Mouse (Mus musculus) urinary bladder, postnatal 25 days (tissue): ENCODE data around the gene Arl5c.
A peak's percentile ranks its signal among the peaks of the same experiment; 100 is the strongest.
"Not testable (repeated sequence)": the region's sequence is repeated elsewhere in the genome, so short reads cannot be mapped to it uniquely, and the experiment has no call there.

Experiments used
- DNase-seq: peaks from one replicate; pipeline ENCODE4 v3.0.0; 2022; ENCODE audit warnings: low spot score

The Arl5c gene

DNA sequence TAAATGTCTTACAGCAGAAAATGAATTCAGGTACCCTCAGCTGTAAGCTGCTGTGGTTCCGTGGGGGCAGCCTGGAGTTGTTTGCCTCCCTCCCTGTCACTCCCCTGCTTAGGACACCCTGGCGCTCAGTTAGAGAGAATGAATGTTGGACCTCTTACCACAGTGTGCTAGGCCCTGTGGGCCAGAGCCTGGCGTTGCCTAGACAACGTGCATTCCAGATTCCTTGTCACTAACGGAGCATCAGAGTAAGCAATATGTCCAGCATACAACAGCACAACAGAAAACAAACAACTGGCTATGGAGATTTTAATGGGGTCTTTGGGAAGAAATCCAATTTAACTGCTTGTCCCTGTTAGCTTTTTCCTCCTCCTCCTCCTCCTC is 36.7 kb downstream of the Arl5c start:
- no peak for DNase-seq

DNA sequence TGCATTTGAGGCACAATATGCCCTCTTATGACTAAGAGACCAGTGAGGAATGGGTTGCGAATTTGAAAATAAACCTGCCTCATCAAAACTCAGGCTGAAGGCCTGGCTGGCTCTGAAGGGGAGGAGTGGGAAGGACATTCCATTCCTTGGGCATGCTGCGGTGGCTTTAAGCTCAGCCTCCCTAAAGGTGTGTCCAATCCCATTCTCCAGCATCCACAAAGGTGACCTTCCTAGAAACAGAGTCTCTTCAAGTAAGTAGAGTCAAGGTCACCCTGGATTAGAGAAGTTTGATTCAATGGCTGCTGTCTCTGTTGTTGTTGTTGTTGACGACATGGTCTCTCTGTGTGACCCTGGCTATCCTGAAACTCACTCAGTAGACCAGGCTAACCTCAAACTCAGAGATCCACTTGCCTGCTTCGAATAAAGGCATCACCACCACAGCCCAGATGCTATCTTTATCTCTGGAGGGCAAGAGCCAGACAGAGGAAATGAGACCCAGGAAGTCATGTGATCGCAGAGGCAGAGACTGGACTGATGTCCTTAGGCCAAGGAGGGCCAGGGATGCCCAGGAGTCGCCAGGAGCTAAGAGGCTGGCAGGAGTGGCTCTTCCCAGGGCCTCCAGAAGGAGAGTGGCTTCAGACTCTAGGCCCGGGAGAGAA is 37.2 kb downstream of the Arl5c start:
- no peak for DNase-seq

DNA sequence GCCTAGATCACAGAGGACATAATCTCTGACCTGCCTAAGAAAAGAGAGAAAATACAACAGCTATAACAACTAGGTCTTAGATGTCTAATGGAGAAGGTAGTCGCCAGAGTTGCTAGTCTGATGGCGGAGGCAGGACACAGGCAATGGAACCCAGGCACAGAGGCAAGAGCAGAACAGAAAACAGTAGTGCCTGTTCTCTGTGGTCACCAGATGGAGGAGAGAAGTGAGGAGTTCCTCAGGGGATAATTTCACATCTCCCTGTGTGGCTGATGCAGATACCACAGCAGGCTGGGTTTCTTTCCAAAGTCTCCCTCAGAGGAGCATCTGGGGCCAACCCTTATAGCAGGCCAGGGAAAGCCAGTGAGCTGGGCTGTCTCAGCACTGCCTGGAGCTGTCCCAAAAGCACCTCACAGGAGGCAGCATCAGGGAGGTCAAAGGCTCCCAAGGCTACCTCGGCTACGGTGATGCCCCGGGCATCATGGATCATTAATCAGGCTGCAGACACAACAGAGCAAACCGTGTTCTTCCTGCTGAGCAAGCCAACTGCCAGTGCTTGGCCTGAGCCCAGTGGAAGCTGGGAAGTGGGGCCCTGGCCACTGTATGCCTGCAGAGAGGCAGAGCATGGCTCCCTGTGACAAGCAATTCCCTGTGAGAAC is 38.9 kb downstream of the Arl5c start:
- DNase-seq: no peak

DNA sequence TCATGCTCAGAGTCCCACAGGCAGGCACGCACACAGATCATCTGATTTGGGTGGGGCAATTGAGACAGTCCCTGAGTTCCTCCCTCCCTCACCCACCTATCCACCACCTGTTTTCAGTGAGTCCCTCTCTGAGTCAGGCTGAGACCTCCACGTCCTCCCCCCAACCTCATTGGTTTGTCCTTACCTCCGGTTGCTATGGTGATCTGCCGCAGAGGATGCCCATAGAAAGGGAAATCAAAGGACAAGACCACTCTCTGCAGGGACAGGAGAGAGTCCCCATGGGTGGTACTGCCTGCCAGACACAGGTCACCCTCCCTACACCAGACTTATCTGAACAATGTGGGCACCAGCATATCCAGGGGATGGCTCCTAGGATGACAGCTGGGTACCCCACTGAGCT is 40.1 kb downstream of the Arl5c start:
- DNase-seq: no peak

DNA sequence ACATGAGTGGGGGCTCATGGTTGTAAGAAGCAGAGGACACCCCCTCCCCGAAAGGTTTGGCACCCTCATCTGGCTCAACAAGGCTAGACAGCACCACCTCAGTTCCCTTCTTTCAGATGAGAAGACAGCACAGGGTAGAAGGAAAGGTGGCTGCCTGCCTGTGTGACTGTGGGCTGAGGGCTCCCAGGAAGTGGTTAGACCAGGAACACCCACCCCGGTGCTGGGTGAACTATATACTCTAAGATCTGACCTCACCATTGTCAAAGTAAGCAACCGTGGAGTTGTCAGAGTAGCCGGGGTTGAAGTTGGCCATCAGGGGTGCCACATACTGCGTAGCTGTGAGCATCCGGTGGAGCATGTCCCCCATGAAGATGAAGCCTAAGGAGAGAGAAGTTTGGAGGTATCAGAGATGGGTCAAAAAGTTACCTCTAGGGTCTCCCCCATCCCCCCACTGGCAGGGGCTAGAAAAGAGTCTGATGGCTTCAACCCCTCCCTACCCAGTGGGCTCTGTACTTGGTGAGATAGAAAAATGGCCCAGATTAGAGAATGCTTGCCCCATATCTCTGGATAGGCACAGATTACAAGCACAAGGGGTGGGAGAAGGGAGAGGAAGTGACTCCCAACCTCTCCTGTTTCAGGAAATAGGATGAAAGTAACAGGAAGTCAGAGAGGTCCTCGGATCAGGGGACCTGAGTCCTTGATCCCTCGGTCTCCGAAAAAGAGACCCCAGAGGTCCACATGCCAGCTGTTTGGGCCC is 40.7 kb downstream of the Arl5c start:
- DNase-seq: no peak

DNA sequence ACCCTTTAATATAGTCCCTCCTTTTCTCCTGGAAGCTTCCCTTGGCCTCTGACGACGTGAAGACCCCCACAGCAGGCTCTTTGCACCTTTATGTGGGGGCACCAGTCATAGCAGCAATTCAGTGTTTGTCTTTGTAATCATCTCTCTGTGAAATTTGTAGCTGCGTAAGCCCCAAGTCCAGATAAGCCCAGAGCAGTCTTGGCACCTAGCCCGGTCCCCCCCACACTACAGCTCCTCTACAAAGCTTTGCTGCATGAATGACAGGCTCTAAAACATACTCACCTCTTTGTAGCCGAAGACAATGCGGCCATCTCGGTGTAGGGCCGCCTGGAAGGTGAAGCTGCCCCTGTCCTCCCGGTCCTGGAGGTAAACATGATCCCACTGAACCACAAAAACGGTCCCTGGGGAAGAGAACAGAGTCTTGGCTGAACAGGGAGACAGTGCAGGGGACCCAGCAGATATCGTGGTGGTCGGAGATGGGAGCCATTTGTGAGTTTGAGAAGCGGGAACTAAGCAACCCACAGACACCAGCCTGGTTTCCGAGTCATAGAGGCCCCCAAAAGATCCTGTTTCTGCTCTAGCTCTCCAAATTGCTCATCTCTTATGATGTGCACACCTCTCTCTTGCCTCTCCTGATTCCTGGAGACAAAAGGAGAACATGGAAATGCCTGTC is 41.4 kb downstream of the Arl5c start:
- no peak for DNase-seq

DNA sequence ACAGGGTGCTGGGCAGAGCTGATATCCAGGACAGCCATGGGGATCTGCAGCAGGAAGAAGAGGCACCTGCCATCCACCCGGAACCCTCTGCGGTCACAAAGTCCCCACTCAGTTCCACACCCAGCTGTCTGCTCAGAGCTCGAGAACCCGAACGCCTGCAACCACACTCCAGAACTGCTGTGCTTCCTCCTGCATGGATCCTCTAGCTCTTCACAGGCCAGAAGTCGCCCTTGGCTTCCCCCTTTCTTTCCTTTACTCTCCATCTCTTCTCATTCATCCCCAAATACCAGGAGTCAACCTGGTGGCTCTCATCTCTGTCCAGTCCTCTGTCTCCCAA is 42.1 kb downstream of the Arl5c start:
- DNase-seq: no peak

DNA sequence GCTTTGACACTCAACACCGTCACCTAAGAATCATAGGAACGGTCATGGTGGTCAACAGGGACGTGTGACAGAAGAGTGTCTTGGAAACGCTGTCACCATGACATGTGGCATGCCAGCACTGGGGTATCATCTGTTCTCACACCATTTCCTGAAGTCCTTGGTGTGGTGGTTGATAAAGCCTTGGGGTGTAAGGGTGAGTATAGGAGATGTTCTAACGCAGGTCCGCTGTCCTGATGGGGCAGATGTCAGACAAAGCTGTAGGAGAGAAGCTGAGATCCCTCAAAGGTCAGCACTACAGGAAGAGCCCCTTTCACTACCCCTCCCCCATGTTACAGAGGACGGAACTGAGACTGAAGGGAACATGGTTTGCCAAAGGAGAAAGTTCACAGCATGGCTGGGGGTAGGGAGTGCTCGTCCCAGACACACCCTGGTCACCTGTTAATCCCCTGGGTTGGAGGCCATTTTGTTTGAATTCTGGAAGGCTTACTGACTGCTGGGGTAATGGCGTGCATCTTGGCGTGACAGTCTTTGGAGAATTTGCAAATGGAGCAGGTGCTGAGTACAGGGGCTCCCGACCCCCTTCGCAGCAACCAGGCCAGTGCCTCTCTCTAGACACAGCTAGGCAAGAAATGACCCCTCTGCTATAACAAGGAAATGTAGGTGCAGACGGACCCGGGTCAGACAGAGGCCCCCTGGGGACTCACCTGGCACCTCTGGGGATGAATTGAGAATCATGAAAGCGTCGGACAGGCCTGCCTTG is 42.6 kb downstream of the Arl5c start:
- DNase-seq: no peak

DNA sequence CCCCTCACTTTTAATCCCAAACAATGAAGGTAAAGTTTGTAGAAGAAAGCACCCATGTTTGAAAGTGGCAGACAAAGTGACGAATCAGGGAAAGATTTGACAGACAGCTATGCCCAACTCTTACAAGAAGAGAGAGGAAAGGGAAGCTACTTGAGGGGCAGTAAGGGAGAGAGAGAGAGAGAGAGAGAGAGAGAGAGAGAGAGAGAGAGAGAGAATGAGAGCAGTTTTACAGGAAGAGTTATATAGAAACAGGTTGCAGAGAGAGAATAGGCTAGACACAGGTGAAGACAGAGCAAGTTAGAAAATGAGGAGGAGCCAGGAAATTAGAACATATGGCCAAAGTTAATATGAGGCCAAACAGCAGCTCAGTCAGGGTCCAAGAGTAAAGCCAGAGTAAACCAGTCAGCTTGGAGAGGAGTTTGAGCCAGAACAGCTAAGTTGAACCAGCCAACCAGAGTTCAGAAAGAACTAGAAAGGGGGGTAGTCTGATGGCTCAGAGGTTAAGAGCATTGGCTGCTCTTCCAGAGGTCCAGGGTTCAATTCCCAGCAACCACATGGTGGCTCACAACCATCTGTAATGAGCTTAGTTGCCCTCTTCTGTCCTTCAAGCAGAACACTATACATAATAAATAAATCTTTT is 43.5 kb downstream of the Arl5c start:
- DNase-seq: no peak

DNA sequence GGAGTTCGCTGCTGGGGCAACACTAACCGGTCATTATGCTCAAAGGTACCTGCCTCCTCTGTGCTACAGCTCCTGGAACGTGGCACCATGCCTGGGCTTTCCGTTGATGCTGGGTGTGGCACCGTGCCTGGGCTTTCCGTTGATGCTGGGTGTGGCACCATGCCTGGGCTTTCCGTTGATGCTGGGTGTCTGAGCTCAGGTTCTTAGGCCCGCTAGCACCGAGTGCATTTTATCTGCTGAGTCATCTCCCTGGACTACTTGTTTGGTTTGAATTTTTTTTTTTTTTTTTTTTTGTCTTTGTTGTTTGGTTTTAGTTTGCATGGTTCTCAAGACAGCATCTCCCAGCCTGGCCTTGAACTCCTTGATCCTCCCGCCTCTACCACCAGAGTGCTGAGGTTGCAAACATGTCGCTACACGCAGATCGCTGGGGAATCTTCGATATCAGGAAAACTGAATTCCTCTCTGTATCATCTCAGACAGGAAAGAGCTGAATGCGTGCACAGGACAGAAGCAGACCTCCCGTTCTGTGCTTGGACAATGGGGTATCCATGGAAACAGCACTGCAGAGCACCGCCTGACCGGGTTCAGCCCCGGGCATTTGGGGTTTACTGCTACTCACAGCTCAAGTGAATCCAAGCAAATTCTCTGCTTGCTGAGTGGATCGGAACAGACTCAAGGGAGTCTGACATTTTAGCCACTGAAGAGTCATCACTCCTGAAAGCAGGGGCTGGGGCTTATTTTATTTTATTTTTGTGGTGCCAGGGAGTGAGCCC is 46.1 kb downstream of the Arl5c start:
- no peak for DNase-seq

DNA sequence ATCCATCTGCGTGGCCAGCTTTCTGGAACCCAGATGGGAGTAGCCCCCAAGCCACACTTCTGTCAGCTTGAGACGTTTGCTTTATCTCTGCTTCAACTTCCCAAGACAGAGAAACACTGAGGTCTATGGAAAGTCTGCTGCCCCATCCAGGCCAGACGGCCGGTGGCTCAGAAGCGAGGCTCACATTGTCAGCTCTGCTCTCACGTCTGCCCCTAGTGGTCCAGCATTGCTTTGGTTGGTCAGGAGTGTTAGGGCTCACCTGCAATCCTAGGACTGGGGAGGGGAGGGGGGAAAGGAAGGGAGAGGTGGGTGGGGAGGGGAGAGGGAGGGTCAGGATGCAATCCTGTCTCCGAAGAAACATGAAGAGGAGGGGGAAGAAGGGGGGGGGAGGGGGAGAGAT is 48.6 kb downstream of the Arl5c start:
- DNase-seq: peak; percentile 23

DNA sequence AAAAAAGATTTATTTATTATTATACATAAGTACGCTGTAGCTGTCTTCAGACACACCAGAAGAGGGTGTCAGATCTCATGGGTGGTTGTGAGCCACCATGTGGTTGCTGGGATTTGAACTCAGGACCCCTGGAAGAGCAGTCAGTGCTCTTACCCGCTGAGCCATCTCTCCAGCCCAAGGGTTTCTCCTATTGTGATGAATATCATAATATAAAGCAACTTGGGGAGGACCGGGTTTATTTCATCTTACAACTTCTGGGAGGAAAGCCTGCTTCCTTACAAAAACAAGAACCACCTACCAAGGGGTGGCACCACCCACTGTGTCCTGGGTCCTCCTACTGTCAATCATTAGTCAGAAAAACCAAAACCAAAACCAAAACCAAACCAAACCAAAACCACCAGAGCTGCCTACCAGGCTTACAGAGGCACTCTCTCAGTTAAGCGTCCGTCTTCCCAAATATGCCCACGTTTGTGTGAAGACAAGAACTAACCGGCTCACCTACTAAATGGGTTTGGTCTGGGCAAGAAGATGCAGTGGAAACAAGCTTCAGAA is 50.2 kb downstream of the Arl5c start:
- not testable (repeated sequence) for DNase-seq

DNA sequence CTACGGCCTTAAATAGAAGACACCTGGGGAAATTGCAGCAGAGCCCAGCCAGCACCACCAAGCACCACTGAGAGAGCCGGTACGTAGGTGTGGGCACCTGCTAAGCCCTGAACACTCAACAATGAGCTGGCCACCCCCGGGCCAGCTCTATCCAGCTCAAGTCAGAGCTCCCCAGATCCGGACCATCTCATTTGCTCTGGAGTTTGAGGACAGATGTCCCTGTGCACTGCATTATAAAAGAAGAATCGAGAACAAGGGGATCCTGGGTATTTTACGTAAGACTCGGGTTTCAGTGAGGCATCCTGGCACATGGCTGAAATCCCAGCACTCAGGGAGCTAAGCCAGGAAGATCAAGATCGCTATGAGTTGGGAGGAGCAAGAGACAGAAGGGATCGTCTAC is 51.0 kb downstream of the Arl5c start:
- DNase-seq: no peak

DNA sequence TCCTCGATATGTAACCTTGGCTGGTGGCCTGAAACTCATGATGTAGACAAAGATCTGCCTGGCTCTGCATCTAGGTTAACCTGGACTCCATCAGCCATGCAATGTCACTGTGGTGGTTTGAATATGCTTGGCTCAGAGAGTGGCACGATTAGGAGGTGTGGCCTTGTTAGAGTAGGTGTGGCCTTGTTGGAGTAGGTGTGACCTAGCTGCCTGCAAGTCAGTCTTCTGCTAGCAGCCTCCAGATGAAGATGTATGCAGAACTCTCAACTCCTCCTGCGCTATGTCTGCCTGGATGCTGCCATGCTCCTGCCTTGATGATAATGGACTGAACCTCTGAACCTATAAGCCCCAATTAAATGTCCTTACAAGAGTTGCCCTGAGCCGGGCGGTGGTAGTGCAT is 52.7 kb downstream of the Arl5c start:
- DNase-seq: no peak

DNA sequence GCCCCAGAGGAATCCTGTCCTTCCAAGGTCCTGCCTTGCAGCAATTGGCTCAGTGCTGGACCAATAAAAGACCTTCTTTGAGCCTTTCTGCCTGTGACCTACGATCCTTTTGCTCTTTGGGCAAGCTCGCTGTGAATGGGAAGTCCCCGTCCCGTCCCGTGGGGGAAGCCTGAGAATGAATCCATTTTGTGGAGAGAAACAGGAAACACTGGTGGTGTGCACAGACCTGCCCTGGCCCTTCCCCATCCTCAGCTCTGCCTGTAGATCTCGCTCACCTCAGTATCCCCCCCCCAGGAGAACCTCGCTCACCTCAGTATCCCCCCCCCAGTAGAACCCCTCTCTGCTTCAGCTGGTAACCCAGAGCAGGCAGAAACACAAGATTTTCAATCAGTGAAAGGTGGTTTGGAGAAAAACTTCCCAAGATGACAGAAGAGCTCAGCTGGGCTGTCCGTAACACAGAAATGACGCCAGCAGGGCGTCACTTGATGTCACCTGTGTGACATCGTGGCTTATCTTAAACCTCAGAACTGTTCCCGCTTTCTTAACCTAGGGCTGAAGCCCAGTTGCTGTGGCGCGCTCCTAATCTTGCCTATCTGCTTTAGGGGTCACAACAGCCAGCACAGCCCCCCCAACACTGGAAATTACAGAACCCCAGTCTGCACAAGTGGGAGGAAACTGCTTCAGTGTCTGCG is 53.4 kb downstream of the Arl5c start:
- no peak for DNase-seq
